Mouse (Mus musculus) bone marrow, adult 2 months (tissue): Measurements from ENCODE around the gene Esrrg.

Experiments
- CTCF ChIP-seq: fragments of 200-500 bp; IDR thresholded peaks from 2 replicates; pipeline ENCODE4 v1.5.1; 2011; ENCODE audit warnings: low read length, control low read depth; ENCODE audit not compliant: control insufficient read depth, insufficient read depth
- POLR2A ChIP-seq: fragments of 200-500 bp; IDR thresholded peaks from 2 replicates; pipeline ENCODE4 v1.6.1; 2011; ENCODE audit warnings: low read depth, mild to moderate bottlenecking, control low read depth, low read length, borderline replicate concordance; ENCODE audit not compliant: control insufficient read depth

GRCm38 (mm10) chr1:187623981-187624380 lies 15.4 kb downstream of the Esrrg start:
- no peak for TF ChIP-seq CTCF
- TF ChIP-seq POLR2A = no peak
